Mouse (Mus musculus): Measurements from ENCODE around the gene Xylt1. TPM values are rescaled to one million over a fixed set of nuclear protein-coding genes. Genes with fewer than 3 reads are reported as not detected.
A peak's percentile ranks its signal among the peaks of the same experiment; 100 is the strongest.

Xylt1 gene
- 1.7 and 2.7 TPM in 2 replicates for polyA plus RNA-seq (2012; rRNA removed)

- DNase-seq: peak; percentile 82
- TF ChIP-seq POLR2A (IDR thresholded peaks at IDR 0.05; ENCODE audit: borderline replicate concordance, extremely low read depth, low read depth, low read length) (no peak), CTCF (IDR thresholded peaks at IDR 0.05; ENCODE audit: insufficient read depth, low read length) (no peak)
- Histone ChIP-seq H3K4me3 (replicated peaks; ENCODE audit: extremely low read depth, low read depth, low read length) (peak within 1 kb of the TSS; percentile 72), H3K4me1 (ENCODE audit: control insufficient read depth, insufficient read depth, low read length) (peaks cover 2% of the 10 kb centered on the region; the same call in 1 of the 2 replicates)
- under 1% methylated on average over 54 of the region's 69 CpGs for WGBS
These were observed at the start of gene Xylt1 for GRCm38 (mm10) chr7:117380418-117381187. Xylt1 (plus strand) TSS chr7:117380979.

GRCm38 (mm10) chr7:117333936-117334335 lies 46.8 kb upstream of the Xylt1 start:
- 72% methylated on average over 5 of the region's 5 CpGs for WGBS
- H3K4me1 ChIP-seq (ENCODE audit: control insufficient read depth, insufficient read depth, low read length): no peaks in the 10 kb centered on the region
- TF ChIP-seq POLR2A (IDR thresholded peaks at IDR 0.05; ENCODE audit: borderline replicate concordance, extremely low read depth, low read depth, low read length) (no peak), CTCF (IDR thresholded peaks at IDR 0.05; ENCODE audit: insufficient read depth, low read length) (no peak)
- no peak overlapping the region for H3K4me3 ChIP-seq (replicated peaks; ENCODE audit: extremely low read depth, low read depth, low read length)
- DNase-seq: no peak

- 93% methylated on average over 2 of the region's 2 CpGs for WGBS
- TF ChIP-seq POLR2A (IDR thresholded peaks at IDR 0.05; ENCODE audit: borderline replicate concordance, extremely low read depth, low read depth, low read length): no peak
- TF ChIP-seq CTCF (IDR thresholded peaks at IDR 0.05; ENCODE audit: insufficient read depth, low read length): no peak
- H3K4me3 ChIP-seq (replicated peaks; ENCODE audit: extremely low read depth, low read depth, low read length): no peak overlapping the region
- no peaks in the 10 kb centered on the region for H3K4me1 ChIP-seq (ENCODE audit: control insufficient read depth, insufficient read depth, low read length)
- no peak for DNase-seq
These were observed 24.5 kb upstream of the Xylt1 start for GRCm38 (mm10) chr7:117356316-117356715.

DNA sequence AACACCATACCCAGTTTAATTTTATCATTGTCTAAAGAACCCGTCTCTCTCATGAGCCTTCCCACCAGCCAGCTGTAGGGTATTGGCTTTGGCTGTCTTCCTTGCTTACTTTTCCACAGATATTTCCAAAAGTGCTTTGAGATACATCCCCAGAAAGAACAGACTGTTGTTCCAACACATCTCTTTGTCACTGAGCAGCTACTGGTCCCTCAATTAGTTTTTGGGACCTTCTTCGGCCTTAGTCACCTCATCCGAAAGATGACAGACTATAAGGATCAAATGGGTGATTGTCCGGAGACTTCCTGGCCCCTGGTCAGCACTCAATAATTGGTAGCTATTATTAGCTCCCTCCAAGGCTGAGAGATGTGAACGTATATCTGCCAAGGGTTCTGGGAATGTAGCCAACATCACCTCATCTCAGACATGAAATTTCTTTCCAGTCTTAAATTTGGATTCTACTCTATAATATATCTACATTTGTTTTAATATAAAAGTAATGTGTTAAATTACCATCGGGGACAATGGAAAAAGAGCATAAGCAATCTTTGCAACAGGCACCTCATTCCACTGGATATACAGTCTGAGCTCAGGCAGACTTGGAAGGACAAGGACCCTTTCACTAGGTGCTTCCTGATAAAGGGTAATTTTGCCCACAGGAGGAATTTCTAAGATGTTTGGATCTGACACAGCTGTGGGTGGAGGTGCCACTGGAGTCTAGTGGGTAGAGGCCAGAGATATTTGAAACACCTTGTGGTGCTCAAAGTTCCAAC lies 23.2 kb upstream of the Xylt1 start:
- no peaks in the 10 kb centered on the region for H3K4me1 ChIP-seq (ENCODE audit: control insufficient read depth, insufficient read depth, low read length)
- DNase-seq: no peak
- WGBS: 47% methylated on average over 6 of the region's 6 CpGs
- TF ChIP-seq POLR2A (IDR thresholded peaks at IDR 0.05; ENCODE audit: borderline replicate concordance, extremely low read depth, low read depth, low read length) (no peak), CTCF (IDR thresholded peaks at IDR 0.05; ENCODE audit: insufficient read depth, low read length) (no peak)
- no peak overlapping the region for H3K4me3 ChIP-seq (replicated peaks; ENCODE audit: extremely low read depth, low read depth, low read length)

DNA sequence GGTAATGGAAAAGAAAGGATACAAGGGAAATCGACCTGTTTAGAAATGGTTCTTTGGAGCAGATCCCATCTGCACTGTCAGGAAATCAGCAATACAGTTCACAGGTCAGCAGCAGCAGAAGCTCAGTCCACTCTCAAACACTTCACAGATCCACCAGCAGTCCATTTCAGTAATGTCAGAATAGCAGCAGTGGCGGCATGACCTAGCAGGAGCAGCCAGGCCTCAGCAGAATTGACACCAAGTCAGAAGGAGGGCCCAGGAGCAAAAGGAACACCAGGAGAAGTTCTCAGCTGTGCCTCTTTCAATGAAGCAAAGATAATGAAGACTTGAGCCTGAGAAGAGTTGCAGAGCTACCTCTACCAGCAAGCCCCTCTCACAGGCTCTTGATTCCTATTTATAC lies 19.5 kb upstream of the Xylt1 start:
- WGBS: 73% methylated on average over 2 of the region's 2 CpGs
- TF ChIP-seq CTCF (IDR thresholded peaks at IDR 0.05; ENCODE audit: insufficient read depth, low read length): no peak
- no peak for TF ChIP-seq POLR2A (IDR thresholded peaks at IDR 0.05; ENCODE audit: borderline replicate concordance, extremely low read depth, low read depth, low read length)
- no peak for DNase-seq
- H3K4me3 ChIP-seq (replicated peaks; ENCODE audit: extremely low read depth, low read depth, low read length): no peak overlapping the region
- no peaks in the 10 kb centered on the region for H3K4me1 ChIP-seq (ENCODE audit: control insufficient read depth, insufficient read depth, low read length)

DNA sequence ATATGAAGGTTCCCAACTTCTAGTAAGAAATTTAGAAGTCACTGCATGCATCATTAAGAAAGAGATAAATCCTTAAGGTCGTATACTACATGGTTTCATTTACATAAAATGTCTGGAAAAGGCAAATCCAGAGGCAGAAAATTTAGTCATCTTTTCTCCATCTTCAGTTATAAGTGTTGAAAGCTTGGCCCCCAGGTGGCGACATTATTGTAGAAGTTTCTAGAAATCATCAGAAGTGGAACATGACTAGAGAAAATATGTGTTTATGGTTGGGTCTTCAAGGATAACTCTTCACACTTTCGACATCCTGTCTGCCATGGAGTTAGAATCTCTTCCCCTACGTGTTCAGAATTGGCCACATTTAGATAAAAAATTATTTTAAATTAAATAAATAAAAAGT lies 18.3 kb upstream of the Xylt1 start:
- no peak for DNase-seq
- H3K4me1 ChIP-seq (ENCODE audit: control insufficient read depth, insufficient read depth, low read length): no peaks in the 10 kb centered on the region
- no peak for TF ChIP-seq CTCF (IDR thresholded peaks at IDR 0.05; ENCODE audit: insufficient read depth, low read length)
- no peak for TF ChIP-seq POLR2A (IDR thresholded peaks at IDR 0.05; ENCODE audit: borderline replicate concordance, extremely low read depth, low read depth, low read length)
- 75% methylated on average over 4 of the region's 4 CpGs for WGBS
- no peak overlapping the region for H3K4me3 ChIP-seq (replicated peaks; ENCODE audit: extremely low read depth, low read depth, low read length)

DNA sequence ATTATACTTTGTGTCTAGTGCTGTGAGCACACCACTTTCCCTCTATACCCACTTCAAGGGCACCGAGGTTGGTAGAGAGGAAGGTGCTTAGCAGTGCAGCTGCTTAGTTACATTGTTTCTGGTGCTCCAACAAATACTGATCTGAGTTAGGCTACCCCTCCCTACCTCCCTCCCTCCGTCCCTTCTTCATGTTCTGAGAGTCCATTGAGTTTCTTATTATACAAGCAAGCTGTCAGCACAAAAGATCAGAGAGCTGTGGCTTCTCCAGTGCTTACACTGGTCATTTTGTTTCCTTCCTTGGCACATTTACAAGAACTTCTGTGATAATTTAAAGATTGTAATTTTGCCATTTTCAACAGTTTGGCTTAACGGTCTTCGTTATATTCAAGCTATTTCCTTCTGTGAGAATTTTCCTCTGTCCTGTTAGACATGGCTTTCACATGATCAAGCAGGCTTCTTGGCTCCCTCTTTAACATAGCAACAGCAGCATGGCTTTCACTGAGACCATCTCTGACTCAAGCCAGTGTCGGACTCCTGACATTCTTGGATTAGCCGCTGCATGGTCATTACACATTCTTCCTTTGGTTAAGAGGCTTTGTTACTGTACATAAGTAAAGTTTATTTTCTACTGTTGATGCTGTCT lies 12.0 kb upstream of the Xylt1 start:
- WGBS: 55% methylated on average over 6 of the region's 6 CpGs
- H3K4me3 ChIP-seq (replicated peaks; ENCODE audit: extremely low read depth, low read depth, low read length): no peak overlapping the region
- TF ChIP-seq POLR2A (IDR thresholded peaks at IDR 0.05; ENCODE audit: borderline replicate concordance, extremely low read depth, low read depth, low read length): no peak
- no peak for TF ChIP-seq CTCF (IDR thresholded peaks at IDR 0.05; ENCODE audit: insufficient read depth, low read length)
- DNase-seq: no peak
- no peaks in the 10 kb centered on the region for H3K4me1 ChIP-seq (ENCODE audit: control insufficient read depth, insufficient read depth, low read length)

DNA sequence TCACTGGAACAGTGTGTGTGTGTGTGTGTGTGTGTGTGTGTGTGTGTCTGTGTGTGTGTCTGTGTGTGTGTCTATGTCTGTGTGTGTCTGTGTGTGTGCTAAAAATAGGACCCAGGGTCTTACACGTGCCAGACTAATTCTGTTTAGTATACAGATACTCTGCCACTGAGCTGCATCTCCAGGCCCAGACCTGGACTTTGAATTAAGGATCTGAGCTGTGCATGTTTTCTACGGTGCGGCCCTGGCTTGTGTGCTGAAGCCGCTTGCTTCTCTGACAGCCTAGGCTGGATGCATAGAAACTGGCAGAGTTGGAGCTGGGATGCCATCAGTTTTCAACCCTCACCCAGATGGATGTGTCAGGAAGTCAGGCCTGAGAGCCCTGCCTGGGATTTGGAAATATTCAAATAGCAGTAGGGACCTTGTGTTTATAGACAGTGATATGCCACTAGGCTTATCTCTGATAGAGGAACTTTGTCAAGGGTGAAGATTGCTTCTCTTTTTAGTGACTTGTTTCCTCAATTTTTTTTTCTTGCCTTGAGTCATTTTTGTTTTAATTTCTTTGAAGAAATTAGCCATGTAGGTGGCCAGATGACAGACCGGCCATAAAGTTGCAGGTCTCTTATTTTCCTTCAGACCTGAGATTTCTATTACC lies 11.4 kb upstream of the Xylt1 start:
- DNase-seq: no peak
- no peak overlapping the region for H3K4me3 ChIP-seq (replicated peaks; ENCODE audit: extremely low read depth, low read depth, low read length)
- TF ChIP-seq CTCF (IDR thresholded peaks at IDR 0.05; ENCODE audit: insufficient read depth, low read length) (no peak), POLR2A (IDR thresholded peaks at IDR 0.05; ENCODE audit: borderline replicate concordance, extremely low read depth, low read depth, low read length) (no peak)
- no peaks in the 10 kb centered on the region for H3K4me1 ChIP-seq (ENCODE audit: control insufficient read depth, insufficient read depth, low read length)
- WGBS: 77% methylated on average over 5 of the region's 5 CpGs

DNA sequence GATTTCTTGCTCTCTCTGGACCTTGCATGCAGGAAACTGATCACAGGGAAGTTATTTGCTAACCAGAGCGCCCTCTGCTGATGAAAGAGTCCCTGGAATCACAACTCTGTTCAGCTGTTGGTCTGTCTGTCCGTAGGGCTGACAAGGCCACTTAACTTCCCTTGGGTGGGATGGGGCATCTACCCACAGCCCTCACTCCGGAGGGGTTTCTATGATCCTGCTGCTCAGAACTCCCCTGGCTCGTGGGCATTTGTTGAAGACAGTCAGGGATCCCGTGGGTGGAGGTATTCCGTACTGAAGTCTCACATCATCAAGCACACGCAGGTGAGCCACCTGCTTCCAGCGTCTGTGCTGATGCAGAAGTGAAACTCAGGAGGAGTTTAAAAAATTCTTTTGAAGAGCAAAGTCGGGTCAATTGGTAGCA lies 4.9 kb upstream of the Xylt1 start:
- DNase-seq: peak; percentile 61
- no peaks in the 10 kb centered on the region for H3K4me1 ChIP-seq (ENCODE audit: control insufficient read depth, insufficient read depth, low read length)
- peak; percentile 42 for TF ChIP-seq CTCF (IDR thresholded peaks at IDR 0.05; ENCODE audit: insufficient read depth, low read length)
- no peak for TF ChIP-seq POLR2A (IDR thresholded peaks at IDR 0.05; ENCODE audit: borderline replicate concordance, extremely low read depth, low read depth, low read length)
- WGBS: 33% methylated on average over 9 of the region's 9 CpGs
- H3K4me3 ChIP-seq (replicated peaks; ENCODE audit: extremely low read depth, low read depth, low read length): no peak overlapping the region
